Mouse (Mus musculus) myocyte (in vitro differentiated cells): ENCODE measurements around the gene Mrpl43. TPM values are rescaled to one million over a fixed set of nuclear protein-coding genes. Genes with fewer than 3 reads are reported as not detected.
A peak's percentile ranks its signal among the peaks of the same experiment; 100 is the strongest.

Source experiments
- H3K27me3 ChIP-seq: one replicate; pipeline ENCODE4 v1.6.1; 2011; ENCODE audit not compliant: control insufficient read depth, insufficient read depth, insufficient read length
- H3K36me3 ChIP-seq: one replicate; pipeline ENCODE4 v1.6.1; 2011; ENCODE audit not compliant: control insufficient read depth, insufficient read depth
- H3K4me2 ChIP-seq: one replicate; pipeline ENCODE4 v1.6.1; 2011; ENCODE audit warnings: low read depth, control low read depth
- H3K4me3 ChIP-seq: one replicate; pipeline ENCODE4 v1.5.1; 2011; ENCODE audit warnings: mild to moderate bottlenecking, control low read depth, moderate library complexity
- H3K79me2 ChIP-seq: one replicate; pipeline ENCODE4 v1.6.1; 2011; ENCODE audit not compliant: control insufficient read depth, insufficient read depth
- H3ac ChIP-seq: one replicate; pipeline ENCODE4 v1.6.1; 2011; ENCODE audit not compliant: control insufficient read depth, insufficient read length
- CEBPB ChIP-seq: IDR thresholded peaks from 2 replicates; pipeline ENCODE4 v1.6.1; 2011; ENCODE audit warnings: mild to moderate bottlenecking, moderate library complexity; ENCODE audit not compliant: poor library complexity, insufficient read depth, severe bottlenecking
- E2F4 ChIP-seq: IDR thresholded peaks from one replicate; pipeline ENCODE4 v1.6.1; 2011; ENCODE audit warnings: mild to moderate bottlenecking, control low read depth, moderate library complexity; ENCODE audit not compliant: insufficient read depth
- MAX ChIP-seq: IDR thresholded peaks from one replicate; pipeline ENCODE4 v1.6.1; 2011; ENCODE audit warnings: low read depth, mild to moderate bottlenecking, control low read depth
- MYOD1 ChIP-seq, 3 experiments: IDR thresholded peaks; one replicate each; pipeline ENCODE4 v1.6.1; 2011; ENCODE audit warnings: control low read depth in 2 of 3, low read depth in 2 of 3, mild to moderate bottlenecking in 2 of 3, moderate library complexity in 1 of 3; ENCODE audit not compliant: insufficient read length in 2 of 3, control insufficient read depth in 1 of 3
- MYOG ChIP-seq, 3 experiments: IDR thresholded peaks; one replicate each; pipeline ENCODE4 v1.6.1; 2011; ENCODE audit warnings: control low read depth in 2 of 3, low read depth in 2 of 3, mild to moderate bottlenecking in 2 of 3; ENCODE audit not compliant: insufficient read length in 2 of 3, control insufficient read depth in 1 of 3, insufficient read depth in 1 of 3
- POLR2A ChIP-seq: IDR thresholded peaks from one replicate; pipeline ENCODE4 v1.6.1; 2011; ENCODE audit warnings: low read depth, mild to moderate bottlenecking, control low read depth, moderate library complexity; ENCODE audit not compliant: insufficient read length
- POLR2AphosphoS2 ChIP-seq: IDR thresholded peaks from one replicate; pipeline ENCODE4 v1.6.1; 2011; ENCODE audit warnings: low read depth, control low read depth; ENCODE audit not compliant: insufficient read length
- REST ChIP-seq: IDR thresholded peaks from one replicate; pipeline ENCODE4 v1.6.1; 2011; ENCODE audit warnings: mild to moderate bottlenecking, control low read depth, moderate library complexity; ENCODE audit not compliant: insufficient read depth, insufficient read length
- SRF ChIP-seq: IDR thresholded peaks from one replicate; pipeline ENCODE4 v1.6.1; 2011; ENCODE audit warnings: low read depth; ENCODE audit not compliant: control insufficient read depth, insufficient read length
- TCF12 ChIP-seq: IDR thresholded peaks from one replicate; pipeline ENCODE4 v1.6.1; 2011; ENCODE audit warnings: mild to moderate bottlenecking, control low read depth; ENCODE audit not compliant: poor library complexity, insufficient read depth, severe bottlenecking
- TCF3 ChIP-seq: IDR thresholded peaks from one replicate; pipeline ENCODE4 v1.6.1; 2011; ENCODE audit warnings: low read depth, control low read depth; ENCODE audit not compliant: insufficient read length
- USF1 ChIP-seq: IDR thresholded peaks from one replicate; pipeline ENCODE4 v1.6.1; 2011; ENCODE audit warnings: low read depth, mild to moderate bottlenecking, control low read depth, moderate library complexity
- polyA plus RNA-seq: library from polyadenylated mRNA; unstranded; fragments of >200 nt; fragmentation: generic; extraction: Trizol; gene quantifications from one replicate; pipeline ENCODE4 v1.2.1, GENCODE M21; 2012; ENCODE audit warnings: missing spikeins

Gene Mrpl43
- polyA plus RNA-seq, 1 experiment = 81.3 TPM

GRCm38 (mm10) chr19:45047935-45048643 lies 41.8 kb upstream of the Mrpl43 start:
- Histone ChIP-seq H3K4me3 (peak overlapping the region; percentile 59), H3K79me2 (peaks cover 22% of the 10 kb centered on the region), H3ac (peak overlapping the region; percentile 26), H3K36me3 (peaks cover 21% of the 10 kb centered on the region), H3K4me2 (peak overlapping the region; percentile 90), H3K27me3 (no peaks in the 10 kb centered on the region)
- TF ChIP-seq MYOG (IDR thresholded peaks at IDR 0.05; ENCODE audit: control insufficient read depth in 1 of 3, insufficient read depth in 1 of 3, insufficient read length in 2 of 3, low read depth in 2 of 3) = no peak
- peak; percentile 4 for TF ChIP-seq POLR2A
- TF ChIP-seq CEBPB = no peak
- TF ChIP-seq SRF = no peak
- no peak for TF ChIP-seq REST
- TF ChIP-seq POLR2AphosphoS2 = no peak
- peak; percentile 13 for TF ChIP-seq USF1
- TF ChIP-seq MAX = no peak
- TF ChIP-seq TCF3 = no peak
- no peak for TF ChIP-seq E2F4
- no peak for TF ChIP-seq TCF12

- H3K79me2 ChIP-seq = peaks cover 22% of the 10 kb centered on the region
- no peaks in the 10 kb centered on the region for H3K27me3 ChIP-seq
- peaks cover 18% of the 10 kb centered on the region for H3K36me3 ChIP-seq
- peak within 1 kb of the TSS; percentile 90 for H3K4me2 ChIP-seq
- TF ChIP-seq USF1 (no peak), CEBPB (peak; percentile 68), POLR2A (peak; percentile 43), MYOG (IDR thresholded peaks at IDR 0.05; ENCODE audit: control insufficient read depth in 1 of 3, insufficient read depth in 1 of 3, insufficient read length in 2 of 3, low read depth in 2 of 3) (peak in 1 of 3 experiments; percentile 21), POLR2AphosphoS2 (peak; percentile 49), MAX (no peak)
- H3K4me3 ChIP-seq = peak within 1 kb of the TSS; percentile 59
- H3ac ChIP-seq = peak within 1 kb of the TSS; percentile 26
These were observed 41.2 kb upstream of the Mrpl43 start, which contains the start of gene Sfxn3 for GRCm38 (mm10) chr19:45047417-45047934. TSS of gene Sfxn3 (plus strand) at chr19:45047503.

GRCm38 (mm10) chr19:45046523-45047321 lies 40.5 kb upstream of the Mrpl43 start:
- peaks cover 22% of the 10 kb centered on the region for H3K79me2 ChIP-seq
- peak overlapping the region; percentile 59 for H3K4me3 ChIP-seq
- H3K27me3 ChIP-seq = no peaks in the 10 kb centered on the region
- TF ChIP-seq MAX (no peak), POLR2A (peak; percentile 37), E2F4 (no peak), MYOD1 (IDR thresholded peaks at IDR 0.05; ENCODE audit: control insufficient read depth in 1 of 3, insufficient read length in 2 of 3, low read depth in 2 of 3) (peak in 1 of 3 experiments; percentile 0)
- H3K36me3 ChIP-seq = peaks cover 15% of the 10 kb centered on the region
- no peak overlapping the region for H3ac ChIP-seq
- H3K4me2 ChIP-seq = peak overlapping the region; percentile 90

- Histone ChIP-seq H3K4me2 (peak within 1 kb of the TSS; percentile 90), H3K36me3 (peaks cover 15% of the 10 kb centered on the region), H3K4me3 (peak within 1 kb of the TSS; percentile 59), H3K79me2 (peaks cover 22% of the 10 kb centered on the region), H3K27me3 (no peaks in the 10 kb centered on the region), H3ac (no peak within 1 kb of the TSS)
- TF ChIP-seq POLR2AphosphoS2 (peak; percentile 22), SRF (no peak), CEBPB (0 out of 2 replicates have a peak, but pooled peaks have one; percentile 15)
These were observed 39.4 kb upstream of the Mrpl43 start, which contains the start of gene Pdzd7 for GRCm38 (mm10) chr19:45045651-45046050. TSS of gene Pdzd7 (minus strand) at chr19:45045717.

GRCm38 (mm10) chr19:45045236-45045635 lies 39.0 kb upstream of the Mrpl43 start:
- TF ChIP-seq TCF3 (no peak), MYOG (IDR thresholded peaks at IDR 0.05; ENCODE audit: control insufficient read depth in 1 of 3, insufficient read depth in 1 of 3, insufficient read length in 2 of 3, low read depth in 2 of 3) (peak in 1 of 3 experiments; percentile 32)
- H3K4me3 ChIP-seq = peak overlapping the region; percentile 59
- no peaks in the 10 kb centered on the region for H3K27me3 ChIP-seq

More at GRCm38 (mm10) chr19:45045236-45045635, 39.0 kb upstream of the Mrpl43 start:
- Histone ChIP-seq H3K4me2 (peak overlapping the region; percentile 90), H3K36me3 (peaks cover 14% of the 10 kb centered on the region), H3K79me2 (peaks cover 19% of the 10 kb centered on the region), H3ac (no peak overlapping the region)
